Mouse (Mus musculus) stomach, embryonic 16.5 days (tissue): ENCODE measurements around the gene Cfap20. TPM values are rescaled to one million over a fixed set of nuclear protein-coding genes. Genes with fewer than 3 reads are reported as not detected.

Experiments
- ATAC-seq: fragments of 200-750 bp; cut with Nextera tagmentation; 2 replicates; pipeline ENCODE4 v1.8.0; 2017; ENCODE audit warnings: moderate number of reproducible peaks, moderate TSS enrichment; ENCODE audit not compliant: insufficient read depth, low FRiP score
- H3K27ac ChIP-seq: fragments of 300-500 bp; sonication (generic); 2 replicates; pipeline ENCODE4 v1.5.1; 2014; ENCODE audit warnings: low read length
- H3K27me3 ChIP-seq: fragments of 300-500 bp; sonication (generic); 2 replicates; pipeline ENCODE4 v1.6.1; 2014; ENCODE audit warnings: low read length, control low read depth, mixed read lengths; ENCODE audit not compliant: control insufficient read depth, insufficient read depth
- H3K36me3 ChIP-seq: fragments of 300-500 bp; sonication (generic); 2 replicates; pipeline ENCODE4 v1.6.1; 2014; ENCODE audit warnings: low read length; ENCODE audit not compliant: control insufficient read depth, insufficient read depth
- H3K4me1 ChIP-seq: fragments of 300-500 bp; sonication (generic); 2 replicates; pipeline ENCODE4 v1.6.1; 2014; ENCODE audit warnings: low read length, control low read depth, mixed read lengths; ENCODE audit not compliant: control insufficient read depth, insufficient read depth
- H3K4me2 ChIP-seq: fragments of 300-500 bp; sonication (generic); 2 replicates; pipeline ENCODE4 v1.6.1; 2014; ENCODE audit warnings: low read depth, low read length, mixed read lengths
- H3K4me3 ChIP-seq: fragments of 300-500 bp; sonication (generic); replicated peaks from 2 replicates; pipeline ENCODE4 v1.5.1; 2014; ENCODE audit warnings: mild to moderate bottlenecking, low read length
- H3K9ac ChIP-seq: fragments of 300-500 bp; sonication (generic); 2 replicates; pipeline ENCODE4 v1.6.1; 2014; ENCODE audit warnings: low read length
- H3K9me3 ChIP-seq: fragments of 300-500 bp; sonication (generic); replicated peaks from 2 replicates; pipeline ENCODE4 v1.6.1; 2016; ENCODE audit warnings: low read length, control low read depth; ENCODE audit not compliant: control insufficient read depth
- WGBS: fragments of 180-500 bp; shearing (Covaris S2); extraction: QIAGEN DNeasy Blood & Tissue Kit; methylation state at CpG from one replicate; pipeline ENCODE4 v1.1.7; 2014; 5-methylcytosine and 5-hydroxymethylcytosine counted together
- polyA plus RNA-seq: library from polyadenylated mRNA; unstranded; fragments of >200 nt; fragmentation: Nextera tagmentation; extraction: Ambion mirVana; gene quantifications from 2 replicates; pipeline ENCODE4 v1.2.1, GENCODE M21; 2015

Gene Cfap20
- polyA plus RNA-seq, 1 experiment from 2014 or later: 123 TPM

GRCm38 (mm10) chr8:95373389-95374002, 61.2 kb downstream of the Cfap20 start:
- whole genome bisulfite sequencing: 57% methylated on average over 12 of the region's 12 CpGs
- Histone ChIP-seq H3K4me2 (no peak overlapping the region), H3K36me3 (no peaks in the 10 kb centered on the region; the same call in 1 of the 2 replicates), H3K27ac (no peak overlapping the region), H3K4me3 (no peak overlapping the region), H3K27me3 (no peaks in the 10 kb centered on the region), H3K4me1 (peaks cover 43% of the 10 kb centered on the region), H3K9me3 (no peaks in the 10 kb centered on the region), H3K9ac (0 out of 2 replicates have a peak overlapping the region, but pooled peaks have one; percentile 32)
- no peak for ATAC-seq

Other genes with a start within 250 kb of the Cfap20 start
- 13.3 and 13.6 TPM in 2 replicates for gene Kifc3, start 232.1 kb downstream of the Cfap20 start, polyA plus RNA-seq
- 0.28 and 0.81 TPM in 2 replicates for gene Cngb1, start 128.3 kb downstream of the Cfap20 start, polyA plus RNA-seq
- not detected in 2 replicates for gene Tepp, start 124.3 kb downstream of the Cfap20 start, polyA plus RNA-seq
- 6.5 and 7.0 TPM in 2 replicates for gene Zfp319, start 102.9 kb downstream of the Cfap20 start, polyA plus RNA-seq
- 38.7 and 42.0 TPM in 2 replicates for gene Usb1, start 102.6 kb downstream of the Cfap20 start, polyA plus RNA-seq
- 13.4 and 15.3 TPM in 2 replicates for gene Mmp15, start 82.6 kb downstream of the Cfap20 start, polyA plus RNA-seq
- gene Csnk2a2, start 55.2 kb upstream of the Cfap20 start, polyA plus RNA-seq: 6.8 and 7.6 TPM in 2 replicates
- 0.31 and 0.59 TPM in 2 replicates for gene Ccdc113, start 99.2 kb upstream of the Cfap20 start, polyA plus RNA-seq
- not detected in 2 replicates for gene Prss54, start 141.5 kb upstream of the Cfap20 start, polyA plus RNA-seq
- 15.8 and 16.1 TPM in 2 replicates for gene Gins3, start 198.6 kb upstream of the Cfap20 start, polyA plus RNA-seq
- 22.2 and 24.3 TPM in 2 replicates for gene Ndrg4, start 242.1 kb upstream of the Cfap20 start, polyA plus RNA-seq